Mouse (Mus musculus) myocyte (in vitro differentiated cells): ENCODE data around the gene Cd79b.

ENCODE experiments used
- E2F4 ChIP-seq: IDR thresholded peaks from one replicate; pipeline ENCODE4 v1.6.1; 2011; ENCODE audit warnings: mild to moderate bottlenecking, control low read depth, moderate library complexity; ENCODE audit not compliant: insufficient read depth
- MAX ChIP-seq: IDR thresholded peaks from one replicate; pipeline ENCODE4 v1.6.1; 2011; ENCODE audit warnings: low read depth, mild to moderate bottlenecking, control low read depth
- POLR2A ChIP-seq: IDR thresholded peaks from one replicate; pipeline ENCODE4 v1.6.1; 2011; ENCODE audit warnings: low read depth, mild to moderate bottlenecking, control low read depth, moderate library complexity; ENCODE audit not compliant: insufficient read length
- POLR2AphosphoS2 ChIP-seq: IDR thresholded peaks from one replicate; pipeline ENCODE4 v1.6.1; 2011; ENCODE audit warnings: low read depth, control low read depth; ENCODE audit not compliant: insufficient read length
- TCF12 ChIP-seq: IDR thresholded peaks from one replicate; pipeline ENCODE4 v1.6.1; 2011; ENCODE audit warnings: mild to moderate bottlenecking, control low read depth; ENCODE audit not compliant: poor library complexity, insufficient read depth, severe bottlenecking

DNA sequence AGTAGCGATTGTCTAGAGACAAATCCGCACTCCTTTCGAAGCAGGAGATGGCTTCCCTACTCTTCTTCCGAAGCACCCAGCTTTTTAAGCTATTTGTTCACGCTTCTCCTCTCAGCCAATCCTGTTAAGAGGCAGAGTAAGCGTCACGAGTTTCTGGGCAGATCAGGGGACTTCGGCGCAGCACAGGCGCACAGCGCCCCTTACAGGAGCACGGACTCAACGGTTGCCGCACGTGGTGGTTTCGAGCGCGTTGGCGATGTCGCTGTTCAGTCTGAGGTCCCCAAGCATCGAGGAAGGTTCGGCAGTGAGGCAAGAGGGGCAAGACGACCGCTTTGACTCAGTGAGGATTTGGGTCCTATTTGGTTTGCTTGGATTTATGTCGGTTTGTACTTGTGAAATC is 38.1 kb downstream of the Cd79b start, which contains the start of gene Tcam1:
- TF ChIP-seq POLR2A, result no peak
- no peak for TF ChIP-seq TCF12
- TF ChIP-seq E2F4, result no peak
- TF ChIP-seq POLR2AphosphoS2, result peak; percentile 34
- no peak for TF ChIP-seq MAX
